In the genomic region with DNA sequence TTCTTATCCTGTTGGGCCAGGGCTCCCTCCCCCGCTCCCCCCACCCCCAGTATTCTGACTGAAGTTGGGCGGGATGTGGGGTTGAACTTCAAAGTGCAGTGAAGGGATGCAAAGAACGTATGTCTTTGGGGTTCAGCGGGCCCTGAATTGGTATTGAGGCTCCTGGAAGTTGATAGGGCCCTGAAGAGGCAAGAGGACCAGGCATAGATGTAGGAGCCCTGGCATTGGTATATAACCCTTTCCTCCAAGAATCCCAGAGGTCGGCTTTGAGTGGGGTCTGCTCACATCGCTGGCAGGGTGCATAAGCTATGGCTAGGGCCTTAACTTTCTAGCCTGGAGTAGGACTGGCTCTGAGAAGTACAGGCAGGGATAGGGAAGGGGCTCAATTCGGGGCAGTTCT, we compare ENCODE assay signal across 8 mouse cellular contexts. TPM values are rescaled to one million over a fixed set of nuclear protein-coding genes. Genes with fewer than 3 reads are reported as not detected.
A peak's percentile ranks its signal among the peaks of the same experiment; 100 is the strongest.
DNase-seq lines count a peak whose midpoint lies in the region; ATAC-seq and TF ChIP-seq lines count a peak whose summit lies in the region.

No protein-coding gene starts in this region.

- ATAC-seq in kidney, embryonic 14.5 days (ENCODE audit: low FRiP score, low TSS enrichment): no peak
- ATAC-seq in embryonic facial prominence, embryonic 15.5 days (ENCODE audit: insufficient number of reproducible peaks, low FRiP score, low TSS enrichment, low read depth): peak; percentile 7; the same call in 1 of the 2 replicates
- 0 out of 2 replicates have a peak, but pooled peaks have one; percentile 17 for ATAC-seq in hindbrain, postnatal 0 days
- no peak for ATAC-seq in midbrain, postnatal 0 days (ENCODE audit: low FRiP score)

- no peak overlapping the region; the same call in 1 of the 2 replicates for H3K9ac ChIP-seq in kidney, embryonic 14.5 days (ENCODE audit: low read depth, low read length)
- no peak overlapping the region for H3K9ac ChIP-seq in embryonic facial prominence, embryonic 15.5 days
- no peak overlapping the region for H3K9ac ChIP-seq in hindbrain, postnatal 0 days (replicated peaks; ENCODE audit: low read length)
- H3K9ac ChIP-seq in midbrain, postnatal 0 days (replicated peaks; ENCODE audit: low read length, poor library complexity, severe bottlenecking): no peak overlapping the region

- no peak overlapping the region; the same call in 1 of the 2 replicates for H3K27ac ChIP-seq in kidney, embryonic 14.5 days (ENCODE audit: low read depth, low read length)
- peak overlapping the region; percentile 83 for H3K27ac ChIP-seq in embryonic facial prominence, embryonic 15.5 days (replicated peaks)
- no peak overlapping the region for H3K27ac ChIP-seq in hindbrain, postnatal 0 days
- no peak overlapping the region for H3K27ac ChIP-seq in midbrain, postnatal 0 days (ENCODE audit: low read depth, low read length)

- H3K4me3 ChIP-seq in kidney, embryonic 14.5 days (ENCODE audit: low read length): peak overlapping the region; percentile 45; the same call in 1 of the 2 replicates
- peak overlapping the region; percentile 66 for H3K4me3 ChIP-seq in embryonic facial prominence, embryonic 15.5 days (replicated peaks)
- peak overlapping the region; percentile 36 for H3K4me3 ChIP-seq in hindbrain, postnatal 0 days (ENCODE audit: low read length)
- peak overlapping the region; percentile 30; the same call in 1 of the 2 replicates for H3K4me3 ChIP-seq in midbrain, postnatal 0 days (ENCODE audit: low read depth, low read length)

- H3K4me2 ChIP-seq in kidney, embryonic 14.5 days (replicated peaks; ENCODE audit: low read depth, low read length): peak overlapping the region; percentile 40
- H3K4me2 ChIP-seq in embryonic facial prominence, embryonic 15.5 days (replicated peaks): peak overlapping the region; percentile 64
- H3K4me2 ChIP-seq in hindbrain, postnatal 0 days (ENCODE audit: low read depth, low read length): peak overlapping the region; percentile 65
- H3K4me2 ChIP-seq in midbrain, postnatal 0 days (ENCODE audit: low read depth, low read length, poor library complexity, severe bottlenecking): peak overlapping the region; percentile 54

- H3K9me3 ChIP-seq in kidney, embryonic 14.5 days (ENCODE audit: control insufficient read depth, low read length): no peaks in the 10 kb centered on the region
- no peaks in the 10 kb centered on the region for H3K9me3 ChIP-seq in embryonic facial prominence, embryonic 15.5 days (replicated peaks)
- H3K9me3 ChIP-seq in hindbrain, postnatal 0 days (ENCODE audit: low read length): no peaks in the 10 kb centered on the region
- H3K9me3 ChIP-seq in midbrain, postnatal 0 days (ENCODE audit: low read length): no peaks in the 10 kb centered on the region

- TF ChIP-seq CTCF in hindbrain, postnatal 0 days (IDR thresholded peaks at IDR 0.05; ENCODE audit: low read depth): no peak
- TF ChIP-seq CTCF in midbrain, postnatal 0 days (IDR thresholded peaks at IDR 0.05): no peak

- 24% methylated on average over 6 of the region's 7 CpGs for WGBS in kidney, embryonic 14.5 days
- 16% methylated on average over 7 of the region's 7 CpGs for WGBS in embryonic facial prominence, embryonic 15.5 days
- 25% methylated on average over 7 of the region's 7 CpGs for WGBS in hindbrain, postnatal 0 days
- WGBS in midbrain, postnatal 0 days: 19% methylated on average over 7 of the region's 7 CpGs

- no peaks in the 10 kb centered on the region for H3K36me3 ChIP-seq in kidney, embryonic 14.5 days (ENCODE audit: control insufficient read depth, insufficient read depth, low read length)
- 0 out of 2 replicates have a peak, but pooled peaks cover 3% of the 10 kb centered on the region for H3K36me3 ChIP-seq in embryonic facial prominence, embryonic 15.5 days
- no peaks in the 10 kb centered on the region for H3K36me3 ChIP-seq in hindbrain, postnatal 0 days (ENCODE audit: insufficient read depth, low read length)
- H3K36me3 ChIP-seq in midbrain, postnatal 0 days (ENCODE audit: insufficient read depth, low read length): no peaks in the 10 kb centered on the region

- H3K4me1 ChIP-seq in kidney, embryonic 14.5 days (ENCODE audit: control insufficient read depth, insufficient read depth, low read length): 0 out of 2 replicates have a peak, but pooled peaks cover 3% of the 10 kb centered on the region
- peaks cover 45% of the 10 kb centered on the region for H3K4me1 ChIP-seq in embryonic facial prominence, embryonic 15.5 days
- no peaks in the 10 kb centered on the region for H3K4me1 ChIP-seq in hindbrain, postnatal 0 days (ENCODE audit: insufficient read depth, low read length)
- H3K4me1 ChIP-seq in midbrain, postnatal 0 days (ENCODE audit: insufficient read depth, low read length): no peaks in the 10 kb centered on the region

- H3K27me3 ChIP-seq in kidney, embryonic 14.5 days (ENCODE audit: control insufficient read depth, insufficient read depth, low read length): no peaks in the 10 kb centered on the region
- no peaks in the 10 kb centered on the region for H3K27me3 ChIP-seq in embryonic facial prominence, embryonic 15.5 days
- H3K27me3 ChIP-seq in hindbrain, postnatal 0 days (ENCODE audit: insufficient read depth, low read length): no peaks in the 10 kb centered on the region
- no peaks in the 10 kb centered on the region; the same call in 1 of the 2 replicates for H3K27me3 ChIP-seq in midbrain, postnatal 0 days (ENCODE audit: insufficient read depth, low read length)

- DNase-seq in kidney, postnatal 25 days: no peak
- DNase-seq in hindbrain, postnatal 0 days (ENCODE audit: low spot score): no peak
- no peak for DNase-seq in midbrain, postnatal 0 days (ENCODE audit: low spot score)
- no peak for DNase-seq in cerebellum, postnatal 4 days (ENCODE audit: low spot score in 2 of 2)
- no peak for DNase-seq in embryo, embryonic 10.5 days (ENCODE audit: low spot score)
- DNase-seq in left cerebral cortex, adult 11 months (ENCODE audit: low spot score): no peak

RNA-seq across cellular contexts. Expression of a gene that starts 0.3 kb away (rescaled TPM):
- 19.8 and 22.0 TPM in 2 replicates for polyA plus RNA-seq in kidney, embryonic 14.5 days (2014; fragmentation: Nextera tagmentation; extraction: Ambion mirVana)
- 390 and 438 TPM in 2 replicates for polyA plus RNA-seq in embryonic facial prominence, embryonic 15.5 days (2015; fragmentation: Nextera tagmentation; extraction: Ambion mirVana)
- total RNA-seq in hindbrain, postnatal 0 days (2014; rRNA removed): 30.3 and 37.8 TPM in 2 replicates
- 20.3 and 22.2 TPM in 2 replicates for polyA plus RNA-seq in hindbrain, postnatal 0 days (2015; fragmentation: Nextera tagmentation; extraction: Ambion mirVana)
- 31.5 and 32.6 TPM in 2 replicates for total RNA-seq in midbrain, postnatal 0 days (2014; rRNA removed)
- polyA plus RNA-seq in midbrain, postnatal 0 days (2015; fragmentation: Nextera tagmentation; extraction: Ambion mirVana): 18.4 and 19.1 TPM in 2 replicates

RNA-seq across cellular contexts. Expression of a gene that starts 48.3 kb away (rescaled TPM):
- 0.28 and 0.46 TPM in 2 replicates for polyA plus RNA-seq in kidney, embryonic 14.5 days (2014; fragmentation: Nextera tagmentation; extraction: Ambion mirVana)
- polyA plus RNA-seq in embryonic facial prominence, embryonic 15.5 days (2015; fragmentation: Nextera tagmentation; extraction: Ambion mirVana): 0.14 TPM in 1 of 2 replicates, not detected in the other
- 0.75 TPM in 1 of 2 replicates, not detected in the other for total RNA-seq in hindbrain, postnatal 0 days (2014; rRNA removed)
- polyA plus RNA-seq in hindbrain, postnatal 0 days (2015; fragmentation: Nextera tagmentation; extraction: Ambion mirVana): 0.14 TPM in 1 of 2 replicates, not detected in the other
- 0.33 TPM in 1 of 2 replicates, not detected in the other for total RNA-seq in midbrain, postnatal 0 days (2014; rRNA removed)
- 0.07 and 0.09 TPM in 2 replicates for polyA plus RNA-seq in midbrain, postnatal 0 days (2015; fragmentation: Nextera tagmentation; extraction: Ambion mirVana)

Comparison
In these comparisons a context has a peak if more than half of its experiments do, and no peak if none do; other contexts are left out.
1. ATAC-seq: peak in embryonic facial prominence, embryonic 15.5 days (single experiment) and hindbrain, postnatal 0 days (single experiment); none in kidney, embryonic 14.5 days (single experiment) and midbrain, postnatal 0 days (single experiment).
2. RNA of a gene that starts 0.3 kb away (polyA plus RNA-seq): 390 to 438 TPM in embryonic facial prominence, embryonic 15.5 days; 20.3 to 22.2 TPM in hindbrain, postnatal 0 days, 19.8 to 22.0 TPM in kidney, embryonic 14.5 days and 18.4 to 19.1 TPM in midbrain, postnatal 0 days; every median in the first group is over 10 times any median in the second.
3. Peak in every context shown above with its lines, with median percentiles within 50 percentile points of each other: H3K4me2 ChIP-seq and H3K4me3 ChIP-seq.